Mouse (Mus musculus) E14TG2a.4 (cell line): Measurements from ENCODE around the gene Adcy5.

Experiments used
- H3K27me3 ChIP-seq: 2 replicates; pipeline ENCODE4 v1.6.1; 2014; ENCODE audit warnings: low read length, control low read depth; ENCODE audit not compliant: insufficient read depth
- H3K36me3 ChIP-seq: 2 replicates; pipeline ENCODE4 v1.6.1; 2014; ENCODE audit warnings: low read length, control low read depth; ENCODE audit not compliant: insufficient read depth
- H3K4me1 ChIP-seq: replicated peaks from 2 replicates; pipeline ENCODE4 v1.6.1; 2014; ENCODE audit warnings: low read depth, low read length, control low read depth
- H3K4me3 ChIP-seq: replicated peaks from 2 replicates; pipeline ENCODE4 v1.5.1; 2014; ENCODE audit warnings: mild to moderate bottlenecking, low read length
- H3K9me3 ChIP-seq: 2 replicates; pipeline ENCODE4 v1.6.1; 2014; ENCODE audit warnings: low read length, control low read depth
- CTCF ChIP-seq: conservative IDR thresholded peaks from 2 replicates; pipeline ENCODE4 v1.5.1; 2014; ENCODE audit warnings: low read length
- NANOG ChIP-seq: IDR thresholded peaks from 2 replicates; pipeline ENCODE4 v1.6.1; 2014; ENCODE audit warnings: borderline replicate concordance, low read length, mixed read lengths
- POU5F1 ChIP-seq: IDR thresholded peaks from 2 replicates; pipeline ENCODE4 v1.6.1; 2014; ENCODE audit warnings: low read length, borderline replicate concordance

Gene Adcy5

GRCm38 (mm10) chr16:35154641-35155390 is at the start of gene Adcy5:
Gene Adcy5, plus strand, starts transcription at chr16:35154877.
- Histone ChIP-seq H3K9me3 (no peaks in the 10 kb centered on the region), H3K36me3 (no peaks in the 10 kb centered on the region), H3K4me1 (peaks cover 41% of the 10 kb centered on the region), H3K4me3 (peak within 1 kb of the TSS; percentile 83), H3K27me3 (peaks cover 88% of the 10 kb centered on the region)
- no peak for TF ChIP-seq POU5F1
- TF ChIP-seq NANOG = no peak
- no peak for TF ChIP-seq CTCF

- H3K27me3 ChIP-seq = no peaks in the 10 kb centered on the region
- no peaks in the 10 kb centered on the region for H3K9me3 ChIP-seq
Observed at GRCm38 (mm10) chr16:35107985-35108384, 46.7 kb upstream of the Adcy5 start.

GRCm38 (mm10) chr16:35109156-35109555 is 45.5 kb upstream of the Adcy5 start:
- TF ChIP-seq CTCF (no peak), NANOG (no peak), POU5F1 (no peak)
- Histone ChIP-seq H3K27me3 (0 out of 2 replicates have a peak, but pooled peaks cover 2% of the 10 kb centered on the region), H3K4me3 (no peak overlapping the region), H3K9me3 (no peaks in the 10 kb centered on the region), H3K36me3 (peaks cover 49% of the 10 kb centered on the region), H3K4me1 (peaks cover 30% of the 10 kb centered on the region)

More at GRCm38 (mm10) chr16:35107985-35108384, 46.7 kb upstream of the Adcy5 start:
- TF ChIP-seq POU5F1 (no peak), CTCF (no peak), NANOG (no peak)
- no peak overlapping the region for H3K4me3 ChIP-seq
- H3K36me3 ChIP-seq = peaks cover 60% of the 10 kb centered on the region
- peaks cover 27% of the 10 kb centered on the region for H3K4me1 ChIP-seq

GRCm38 (mm10) chr16:35109656-35110291 is 44.9 kb upstream of the Adcy5 start:
- Histone ChIP-seq H3K36me3 (peaks cover 42% of the 10 kb centered on the region), H3K27me3 (0 out of 2 replicates have a peak, but pooled peaks cover 2% of the 10 kb centered on the region), H3K9me3 (no peaks in the 10 kb centered on the region), H3K4me3 (no peak overlapping the region), H3K4me1 (peaks cover 30% of the 10 kb centered on the region)
- TF ChIP-seq NANOG (no peak), CTCF (no peak), POU5F1 (no peak)

GRCm38 (mm10) chr16:35110410-35111142 is 44.1 kb upstream of the Adcy5 start:
- peaks cover 36% of the 10 kb centered on the region for H3K36me3 ChIP-seq
- peaks cover 2% of the 10 kb centered on the region; the same call in 1 of the 2 replicates for H3K27me3 ChIP-seq
- no peaks in the 10 kb centered on the region for H3K9me3 ChIP-seq
- H3K4me1 ChIP-seq = peaks cover 30% of the 10 kb centered on the region
- peak; percentile 87 for TF ChIP-seq CTCF
- no peak for TF ChIP-seq NANOG
- TF ChIP-seq POU5F1 = no peak
- no peak overlapping the region for H3K4me3 ChIP-seq

- no peaks in the 10 kb centered on the region for H3K9me3 ChIP-seq
- peaks cover 30% of the 10 kb centered on the region for H3K36me3 ChIP-seq
- no peak overlapping the region for H3K4me3 ChIP-seq
- TF ChIP-seq POU5F1 (no peak), NANOG (no peak), CTCF (peak; percentile 43)
- peaks cover 27% of the 10 kb centered on the region for H3K4me1 ChIP-seq
- peaks cover 2% of the 10 kb centered on the region; the same call in 1 of the 2 replicates for H3K27me3 ChIP-seq
Observed at GRCm38 (mm10) chr16:35111143-35111620, 43.5 kb upstream of the Adcy5 start.

GRCm38 (mm10) chr16:35113496-35113895 is 41.2 kb upstream of the Adcy5 start:
- peaks cover 8% of the 10 kb centered on the region for H3K36me3 ChIP-seq
- no peak for TF ChIP-seq POU5F1
- TF ChIP-seq NANOG = no peak
- TF ChIP-seq CTCF = no peak
- H3K27me3 ChIP-seq = peaks cover 2% of the 10 kb centered on the region; the same call in 1 of the 2 replicates
- peaks cover under 1% of the 10 kb centered on the region; the same call in 1 of the 2 replicates for H3K9me3 ChIP-seq
- H3K4me1 ChIP-seq = peaks cover 27% of the 10 kb centered on the region
- H3K4me3 ChIP-seq = no peak overlapping the region
